Mouse (Mus musculus): ENCODE data around the gene Ncf1.

Gene Ncf1

GRCm38 (mm10) chr5:134209931-134210554 is 19.4 kb downstream of the Ncf1 start:
- DNase-seq (ENCODE audit: low spot score in 2 of 2): no peak

- no peak for DNase-seq (ENCODE audit: low spot score in 2 of 2)
Measured at GRCm38 (mm10) chr5:134206721-134207120, 22.7 kb downstream of the Ncf1 start.

DNA sequence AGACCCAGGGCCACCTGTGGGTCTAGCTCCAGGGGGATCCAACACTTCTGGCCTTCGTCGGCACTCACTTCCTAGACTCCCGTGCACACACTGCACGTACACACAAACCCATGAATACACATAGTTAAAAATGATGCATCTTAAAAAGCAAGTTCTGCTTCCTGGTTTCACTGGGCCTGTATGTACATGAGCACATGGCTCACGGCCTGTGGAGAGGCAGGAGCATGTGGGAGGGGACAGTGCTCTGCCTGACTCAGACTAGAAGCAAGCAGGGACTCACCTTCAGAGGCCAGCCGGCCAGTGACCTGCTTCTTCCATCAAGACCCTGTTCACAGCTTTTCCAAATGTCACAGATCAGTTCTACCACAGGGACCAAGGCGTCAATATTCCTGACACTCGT is 35.8 kb downstream of the Ncf1 start:
- no peak for DNase-seq (ENCODE audit: low spot score in 2 of 2)

GRCm38 (mm10) chr5:134188571-134188970 is 40.9 kb downstream of the Ncf1 start:
- DNase-seq (ENCODE audit: low spot score in 2 of 2): no peak

DNA sequence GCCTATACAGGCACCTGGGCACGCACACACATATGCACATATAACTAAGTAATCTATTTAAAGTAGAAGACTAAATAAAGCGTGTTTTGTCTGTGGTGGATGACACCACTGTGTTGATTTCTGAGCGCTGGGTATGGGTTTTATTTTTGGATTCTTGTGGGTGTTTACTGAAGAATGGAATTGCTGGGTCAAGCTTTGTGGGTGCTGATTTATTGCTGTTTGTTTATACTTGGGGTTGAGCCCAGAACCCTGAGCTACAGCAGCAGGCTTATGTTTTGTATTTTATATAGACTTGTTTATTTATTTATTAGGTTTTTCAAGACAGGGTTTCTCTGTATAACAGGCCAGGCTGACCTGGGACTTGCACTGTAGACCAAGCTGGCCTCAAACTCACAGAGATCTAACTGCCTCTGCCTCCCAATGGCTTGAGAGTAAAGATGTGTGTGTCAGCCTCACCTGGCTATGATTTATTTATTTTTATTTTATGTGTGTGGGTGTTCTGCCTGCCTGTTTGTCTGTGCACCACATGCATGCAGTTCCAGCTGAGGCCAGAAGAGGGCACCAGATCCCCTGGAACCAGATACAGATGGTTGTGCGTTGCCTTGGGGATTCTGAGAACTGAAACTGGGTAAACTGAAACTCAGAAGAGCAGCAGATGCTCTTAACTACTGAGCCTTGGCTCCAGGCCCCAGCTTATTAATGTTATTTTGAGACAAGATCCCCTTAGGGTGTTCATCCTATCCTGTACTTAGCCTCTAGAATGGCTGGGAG is 42.3 kb downstream of the Ncf1 start:
- DNase-seq (ENCODE audit: low spot score in 2 of 2): no peak

DNA sequence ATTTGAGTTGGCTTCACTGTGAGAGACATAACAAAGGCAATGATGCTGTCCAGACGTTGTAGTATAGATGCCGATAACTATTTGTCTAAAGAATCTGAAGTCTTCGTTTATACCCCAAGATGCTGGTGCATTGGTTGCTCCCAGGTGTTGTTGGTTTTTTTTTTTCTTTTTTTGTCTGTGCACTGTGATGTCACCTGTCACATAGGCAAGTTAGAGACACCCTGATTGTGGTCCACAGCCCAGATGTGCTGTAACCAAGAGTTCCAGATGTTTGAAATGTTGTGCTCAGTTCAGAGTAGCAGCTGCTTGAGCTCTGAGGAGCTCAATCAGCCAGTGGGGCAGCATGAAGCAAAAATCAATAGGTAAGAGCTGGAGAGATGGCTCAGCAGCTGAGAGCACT is 43.4 kb downstream of the Ncf1 start:
- no peak for DNase-seq (ENCODE audit: low spot score in 2 of 2)

DNA sequence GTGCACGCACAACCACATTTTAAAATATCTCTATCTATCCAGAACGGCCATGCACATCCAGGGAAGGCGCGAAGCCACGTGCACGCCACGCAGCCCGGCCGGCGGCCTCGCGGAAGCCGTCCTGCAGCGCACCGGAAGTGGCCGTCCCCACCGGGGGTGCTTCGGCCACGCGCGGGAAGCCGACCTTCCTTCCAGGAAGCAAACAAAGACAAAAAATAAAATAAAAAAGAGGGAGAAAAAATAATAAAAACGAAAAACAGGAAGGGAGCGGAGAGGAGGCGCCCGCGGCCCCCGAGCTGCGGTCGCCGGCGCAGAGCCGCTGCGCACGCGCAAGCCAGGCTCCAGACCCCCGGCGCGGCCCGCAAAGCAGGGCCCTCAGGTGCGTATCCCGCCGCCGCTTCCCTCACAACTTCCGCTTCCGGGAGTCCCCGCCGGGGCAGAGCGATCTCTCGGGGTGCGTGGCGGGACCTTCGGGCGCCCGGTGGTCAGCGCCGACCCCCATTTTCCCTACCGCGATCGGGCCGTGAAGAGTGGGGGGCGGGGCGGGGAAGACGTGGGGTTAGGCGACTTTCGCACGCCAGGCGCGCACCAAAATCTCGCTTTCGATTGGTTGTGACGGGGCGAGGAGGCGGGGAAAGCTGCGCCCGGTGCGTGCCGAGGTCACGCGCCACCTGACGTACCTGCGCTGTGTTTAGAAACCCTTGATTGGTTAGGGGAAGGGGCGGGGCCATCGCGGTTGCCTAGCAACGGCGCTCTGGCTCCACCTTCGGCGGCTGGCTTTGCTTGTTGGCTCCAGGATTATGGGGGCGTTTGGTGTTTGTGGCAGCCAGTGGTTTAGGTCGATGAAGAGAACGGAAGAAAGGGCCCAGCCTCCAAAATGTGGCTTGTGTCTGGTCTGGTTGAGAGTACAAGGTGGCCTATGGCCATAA is 45.3 kb downstream of the Ncf1 start, which contains the start of gene Gtf2ird2:
Gene Gtf2ird2 (plus strand): TSS at position 140 of the 929 bp plus-strand sequence.
- DNase-seq (ENCODE audit: low spot score in 2 of 2): peak; percentile 97 to 98

DNA sequence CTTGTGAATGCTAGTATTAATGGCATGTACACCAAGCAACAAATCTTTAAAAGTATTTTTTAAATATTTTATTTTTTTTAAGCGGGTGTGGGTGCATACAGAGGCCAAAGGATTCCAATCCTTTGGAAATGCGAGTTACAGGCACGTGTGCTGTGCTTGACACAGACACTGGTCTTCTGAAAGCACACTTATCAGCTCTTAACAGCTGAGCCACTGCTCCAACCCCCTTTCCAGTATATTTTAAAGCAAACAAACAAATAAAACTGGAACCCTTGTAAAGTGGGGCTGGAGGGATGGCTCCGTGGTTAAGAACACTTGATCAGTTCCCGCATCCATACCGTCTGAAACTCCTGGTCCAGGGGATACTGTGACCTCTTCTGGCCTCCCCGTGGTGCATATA is 46.3 kb downstream of the Ncf1 start:
- DNase-seq (ENCODE audit: low spot score in 2 of 2): no peak

- DNase-seq (ENCODE audit: low spot score in 2 of 2): peak; percentile 67 to 73
Measured at GRCm38 (mm10) chr5:134182735-134183134, 46.7 kb downstream of the Ncf1 start.

GRCm38 (mm10) chr5:134182172-134182571 is 47.3 kb downstream of the Ncf1 start:
- no peak for DNase-seq (ENCODE audit: low spot score in 2 of 2)

DNA sequence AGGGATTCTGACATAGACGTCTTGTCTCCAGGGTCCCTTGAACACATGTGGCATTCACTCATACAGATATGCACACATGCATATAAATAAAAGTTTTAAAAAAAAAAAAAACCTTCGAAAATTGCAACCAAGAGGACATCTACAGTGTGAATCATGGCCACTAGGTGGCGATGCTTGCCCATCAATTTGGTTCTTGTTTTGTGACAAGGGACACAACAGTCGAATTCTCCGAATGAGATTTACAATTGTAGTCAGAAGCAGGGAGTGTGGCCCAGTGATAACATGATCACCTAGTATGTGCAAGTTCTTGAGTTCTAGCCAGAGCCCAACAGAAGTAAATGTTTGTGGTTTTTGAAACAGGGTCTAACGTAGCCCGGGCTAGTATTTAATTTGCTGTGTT is 49.6 kb downstream of the Ncf1 start:
- DNase-seq (ENCODE audit: low spot score in 2 of 2): peak in 1 of 2 experiments; percentile 81

DNA sequence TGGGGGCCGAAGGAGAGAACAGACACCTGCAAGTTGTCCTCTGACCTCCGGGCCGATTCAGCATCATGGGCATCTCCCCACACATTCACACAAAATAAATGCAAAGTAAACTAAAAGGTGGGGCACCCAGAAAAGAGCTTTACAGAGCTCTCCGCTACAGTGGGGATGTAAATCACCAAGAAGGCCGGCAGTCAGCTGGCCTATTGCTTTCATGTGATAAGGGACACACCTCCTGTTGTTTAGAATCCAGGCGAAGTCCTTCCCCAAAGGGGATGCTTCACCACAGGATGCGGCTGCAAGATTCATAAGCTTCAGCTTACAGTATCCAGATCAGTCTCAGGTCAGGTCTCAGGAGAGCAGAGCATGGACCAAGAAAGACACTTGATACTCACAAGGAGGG is 50.9 kb downstream of the Ncf1 start:
- DNase-seq (ENCODE audit: low spot score in 2 of 2): no peak

GRCm38 (mm10) chr5:134176169-134176881 is 53.1 kb downstream of the Ncf1 start, which contains the start of gene Rcc1l:
Gene Rcc1l, minus strand, starts transcription at chr5:134176774.
- peak; percentile 74 to 86 for DNase-seq (ENCODE audit: low spot score in 2 of 2)

DNA sequence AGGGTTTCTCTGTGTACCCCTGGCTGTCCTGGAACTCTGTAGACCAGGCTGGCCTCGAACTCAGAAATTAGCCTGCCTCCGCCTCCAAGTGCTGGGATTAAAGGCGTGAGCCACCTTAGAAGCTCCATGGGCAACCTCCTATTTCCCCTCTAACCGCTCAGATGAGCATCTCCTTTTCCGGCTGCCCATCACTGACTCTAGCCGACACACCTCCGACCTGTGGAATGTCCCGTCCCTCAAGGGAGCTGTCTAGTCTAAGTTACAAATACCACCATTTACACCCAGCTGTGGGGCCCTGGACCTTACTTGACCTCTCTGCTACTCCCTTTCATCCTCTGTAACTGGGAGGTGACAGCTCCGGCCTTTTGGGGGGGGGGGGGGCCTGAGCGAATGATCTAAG is 53.7 kb downstream of the Ncf1 start:
- no peak for DNase-seq (ENCODE audit: low spot score in 2 of 2)

GRCm38 (mm10) chr5:134173206-134173605 is 56.2 kb downstream of the Ncf1 start:
- no peak for DNase-seq (ENCODE audit: low spot score in 2 of 2)

DNA sequence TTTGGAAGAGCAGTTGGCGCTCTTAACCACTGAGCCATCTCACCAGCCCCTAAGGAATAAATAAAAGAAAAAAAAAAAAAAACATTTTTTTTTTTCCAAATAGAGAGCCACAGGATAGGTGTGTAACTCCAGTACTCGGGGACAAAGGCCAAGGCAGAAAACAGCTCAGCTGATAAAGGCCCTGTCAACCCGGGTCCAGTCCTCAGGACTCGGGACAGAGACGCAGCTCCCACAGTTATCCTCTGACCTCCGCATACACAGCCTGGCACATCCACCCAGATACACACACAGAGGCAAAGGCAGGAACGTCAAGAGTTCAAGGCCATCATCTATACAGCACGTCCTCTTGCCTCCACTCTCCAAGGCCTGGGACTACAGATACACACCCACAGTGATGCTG is 59.3 kb downstream of the Ncf1 start:
- no peak for DNase-seq (ENCODE audit: low spot score in 2 of 2)

Data from heart, adult 9 months (tissue).